Mouse (Mus musculus): Measurements from ENCODE around the gene Rxfp2.

DNA sequence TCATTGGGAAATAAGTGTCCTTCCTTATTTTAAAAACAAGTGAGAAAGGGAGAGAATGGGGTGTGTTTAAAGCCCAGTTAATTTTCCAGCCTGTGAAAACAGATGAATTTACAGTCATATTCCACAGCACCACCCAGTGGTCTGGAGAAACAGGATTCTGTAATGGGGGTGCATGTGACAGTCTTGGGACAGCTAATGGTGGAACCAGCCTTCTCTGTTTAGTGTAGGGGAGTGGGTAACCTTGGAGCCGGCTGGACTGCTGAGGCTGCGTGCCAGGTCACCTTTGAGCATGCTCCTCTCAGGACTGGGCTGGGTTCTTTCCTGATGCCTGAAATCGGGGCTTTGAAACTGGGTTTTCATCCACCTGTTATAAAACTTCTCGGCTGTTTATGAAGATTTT is 34.9 kb upstream of the Rxfp2 start:
- TF ChIP-seq POLR2A (IDR thresholded peaks at IDR 0.05; ENCODE audit: low read depth, low read length) (no peak), CTCF (conservative IDR thresholded peaks at IDR 0.05; ENCODE audit: insufficient read depth, insufficient read length, low read depth, low read length) (no peak)

Measured in kidney, adult 2 months (tissue).